Mouse (Mus musculus): ENCODE results near the gene Snx20. TPM values are rescaled to one million over a fixed set of nuclear protein-coding genes. Genes with fewer than 3 reads are reported as not detected.

The Snx20 gene
- polyA plus RNA-seq, 1 experiment from 2014 or later: 0.74 TPM

GRCm38 (mm10) chr8:88619513-88619912 lies 16.4 kb downstream of the Snx20 start:
- Histone ChIP-seq H3K9me3 (ENCODE audit: control insufficient read depth, low read length) (no peaks in the 10 kb centered on the region), H3K36me3 (ENCODE audit: control insufficient read depth, insufficient read depth, low read length) (no peaks in the 10 kb centered on the region), H3K27ac (ENCODE audit: low read depth, low read length) (no peak overlapping the region), H3K9ac (ENCODE audit: low read length) (no peak overlapping the region), H3K4me2 (no peak overlapping the region), H3K4me3 (ENCODE audit: low read depth, low read length) (no peak overlapping the region), H3K4me1 (ENCODE audit: control insufficient read depth, insufficient read depth, low read length) (no peaks in the 10 kb centered on the region), H3K27me3 (ENCODE audit: control insufficient read depth, insufficient read depth, low read length) (no peaks in the 10 kb centered on the region; the same call in 1 of the 2 replicates)
- no peak for DNase-seq (ENCODE audit: low spot score, missing footprints)
- 66% methylated on average over 3 of the region's 3 CpGs for WGBS
- no peak for ATAC-seq (ENCODE audit: low FRiP score)

GRCm38 (mm10) chr8:88618612-88619011 lies 17.3 kb downstream of the Snx20 start:
- H3K27ac ChIP-seq (ENCODE audit: low read depth, low read length): no peak overlapping the region
- DNase-seq (ENCODE audit: low spot score, missing footprints): no peak
- WGBS: 86% methylated on average over 5 of the region's 5 CpGs
- no peaks in the 10 kb centered on the region for H3K36me3 ChIP-seq (ENCODE audit: control insufficient read depth, insufficient read depth, low read length)
- H3K4me3 ChIP-seq (ENCODE audit: low read depth, low read length): no peak overlapping the region
- H3K27me3 ChIP-seq (ENCODE audit: control insufficient read depth, insufficient read depth, low read length): no peaks in the 10 kb centered on the region; the same call in 1 of the 2 replicates
- H3K4me1 ChIP-seq (ENCODE audit: control insufficient read depth, insufficient read depth, low read length): no peaks in the 10 kb centered on the region
- H3K4me2 ChIP-seq: no peak overlapping the region
- no peak for ATAC-seq (ENCODE audit: low FRiP score)
- no peak overlapping the region for H3K9ac ChIP-seq (ENCODE audit: low read length)
- no peaks in the 10 kb centered on the region for H3K9me3 ChIP-seq (ENCODE audit: control insufficient read depth, low read length)

- 65% methylated on average over 5 of the region's 5 CpGs for WGBS
- Histone ChIP-seq H3K27me3 (ENCODE audit: control insufficient read depth, insufficient read depth, low read length) (no peaks in the 10 kb centered on the region; the same call in 1 of the 2 replicates), H3K4me2 (no peak overlapping the region), H3K9ac (ENCODE audit: low read length) (no peak overlapping the region), H3K9me3 (ENCODE audit: control insufficient read depth, low read length) (no peaks in the 10 kb centered on the region), H3K4me3 (ENCODE audit: low read depth, low read length) (no peak overlapping the region), H3K4me1 (ENCODE audit: control insufficient read depth, insufficient read depth, low read length) (no peaks in the 10 kb centered on the region), H3K36me3 (ENCODE audit: control insufficient read depth, insufficient read depth, low read length) (no peaks in the 10 kb centered on the region), H3K27ac (ENCODE audit: low read depth, low read length) (no peak overlapping the region)
- ATAC-seq (ENCODE audit: low FRiP score) (no peak), DNase-seq (ENCODE audit: low spot score, missing footprints) (no peak)
Observed at GRCm38 (mm10) chr8:88614981-88615380, 20.9 kb downstream of the Snx20 start.

GRCm38 (mm10) chr8:88610271-88610670 lies 25.7 kb downstream of the Snx20 start:
- 83% methylated on average over 6 of the region's 6 CpGs for WGBS
- no peak for ATAC-seq (ENCODE audit: low FRiP score)

GRCm38 (mm10) chr8:88609036-88609435 lies 26.9 kb downstream of the Snx20 start:
- Histone ChIP-seq H3K9me3 (ENCODE audit: control insufficient read depth, low read length) (no peaks in the 10 kb centered on the region), H3K27me3 (ENCODE audit: control insufficient read depth, insufficient read depth, low read length) (no peaks in the 10 kb centered on the region), H3K9ac (ENCODE audit: low read length) (no peak overlapping the region), H3K4me2 (no peak overlapping the region), H3K4me3 (ENCODE audit: low read depth, low read length) (no peak overlapping the region), H3K4me1 (ENCODE audit: control insufficient read depth, insufficient read depth, low read length) (peaks cover 16% of the 10 kb centered on the region), H3K27ac (ENCODE audit: low read depth, low read length) (no peak overlapping the region), H3K36me3 (ENCODE audit: control insufficient read depth, insufficient read depth, low read length) (no peaks in the 10 kb centered on the region)
- 76% methylated on average over 8 of the region's 8 CpGs for WGBS
- DNase-seq (ENCODE audit: low spot score, missing footprints): no peak
- no peak for ATAC-seq (ENCODE audit: low FRiP score)

More at GRCm38 (mm10) chr8:88610271-88610670, 25.7 kb downstream of the Snx20 start:
- Histone ChIP-seq H3K4me2 (no peak overlapping the region), H3K4me1 (ENCODE audit: control insufficient read depth, insufficient read depth, low read length) (peaks cover 6% of the 10 kb centered on the region), H3K4me3 (ENCODE audit: low read depth, low read length) (no peak overlapping the region), H3K9me3 (ENCODE audit: control insufficient read depth, low read length) (no peaks in the 10 kb centered on the region), H3K36me3 (ENCODE audit: control insufficient read depth, insufficient read depth, low read length) (no peaks in the 10 kb centered on the region), H3K27ac (ENCODE audit: low read depth, low read length) (no peak overlapping the region), H3K9ac (ENCODE audit: low read length) (no peak overlapping the region), H3K27me3 (ENCODE audit: control insufficient read depth, insufficient read depth, low read length) (no peaks in the 10 kb centered on the region)
- no peak for DNase-seq (ENCODE audit: low spot score, missing footprints)

- Histone ChIP-seq H3K9ac (ENCODE audit: low read length) (no peak overlapping the region), H3K36me3 (ENCODE audit: control insufficient read depth, insufficient read depth, low read length) (no peaks in the 10 kb centered on the region), H3K9me3 (ENCODE audit: control insufficient read depth, low read length) (peaks cover 7% of the 10 kb centered on the region; the same call in 1 of the 2 replicates), H3K27ac (ENCODE audit: low read depth, low read length) (no peak overlapping the region), H3K4me2 (no peak overlapping the region), H3K4me3 (ENCODE audit: low read depth, low read length) (no peak overlapping the region), H3K4me1 (ENCODE audit: control insufficient read depth, insufficient read depth, low read length) (peaks cover 23% of the 10 kb centered on the region), H3K27me3 (ENCODE audit: control insufficient read depth, insufficient read depth, low read length) (no peaks in the 10 kb centered on the region)
- ATAC-seq (ENCODE audit: low FRiP score): no peak
- 35% methylated on average over 13 of the region's 13 CpGs for WGBS
- DNase-seq (ENCODE audit: low spot score, missing footprints): peak; percentile 84
Observed at GRCm38 (mm10) chr8:88605361-88606040, 30.4 kb downstream of the Snx20 start.

GRCm38 (mm10) chr8:88604065-88605038 lies 31.6 kb downstream of the Snx20 start:
- WGBS: 5% methylated on average over 19 of the region's 20 CpGs
- H3K9ac ChIP-seq (ENCODE audit: low read length): peak overlapping the region; percentile 51; the same call in 1 of the 2 replicates

GRCm38 (mm10) chr8:88603446-88603989 lies 32.4 kb downstream of the Snx20 start:
- Histone ChIP-seq H3K27ac (ENCODE audit: low read depth, low read length) (peak overlapping the region; percentile 60; the same call in 1 of the 2 replicates), H3K4me3 (ENCODE audit: low read depth, low read length) (peak overlapping the region; percentile 26), H3K9ac (ENCODE audit: low read length) (peak overlapping the region; percentile 51; the same call in 1 of the 2 replicates), H3K27me3 (ENCODE audit: control insufficient read depth, insufficient read depth, low read length) (no peaks in the 10 kb centered on the region), H3K36me3 (ENCODE audit: control insufficient read depth, insufficient read depth, low read length) (no peaks in the 10 kb centered on the region), H3K9me3 (ENCODE audit: control insufficient read depth, low read length) (peaks cover 7% of the 10 kb centered on the region; the same call in 1 of the 2 replicates), H3K4me1 (ENCODE audit: control insufficient read depth, insufficient read depth, low read length) (peaks cover 23% of the 10 kb centered on the region), H3K4me2 (peak overlapping the region; percentile 46)
- 2% methylated on average over 10 of the region's 10 CpGs for WGBS
- DNase-seq (ENCODE audit: low spot score, missing footprints) (no peak), ATAC-seq (ENCODE audit: low FRiP score) (peak; percentile 14; the same call in 1 of the 2 replicates)

More at GRCm38 (mm10) chr8:88604065-88605038, 31.6 kb downstream of the Snx20 start:
- ATAC-seq (ENCODE audit: low FRiP score) (peak; percentile 95), DNase-seq (ENCODE audit: low spot score, missing footprints) (peak; percentile 97)
- Histone ChIP-seq H3K4me1 (ENCODE audit: control insufficient read depth, insufficient read depth, low read length) (peaks cover 23% of the 10 kb centered on the region), H3K27ac (ENCODE audit: low read depth, low read length) (peak overlapping the region; percentile 60; the same call in 1 of the 2 replicates), H3K4me2 (peak overlapping the region; percentile 46), H3K9me3 (ENCODE audit: control insufficient read depth, low read length) (peaks cover 7% of the 10 kb centered on the region; the same call in 1 of the 2 replicates), H3K4me3 (ENCODE audit: low read depth, low read length) (peak overlapping the region; percentile 26), H3K36me3 (ENCODE audit: control insufficient read depth, insufficient read depth, low read length) (no peaks in the 10 kb centered on the region), H3K27me3 (ENCODE audit: control insufficient read depth, insufficient read depth, low read length) (no peaks in the 10 kb centered on the region)

All from midbrain, embryonic 11.5 days (tissue).